Mouse (Mus musculus) thymus, postnatal 36 days (tissue): ENCODE data around the gene Hapln4.

Source experiments
- DNase-seq, 2 experiments: peaks; one replicate each; pipeline ENCODE4 v3.0.0; 2022; ENCODE audit warnings: mixed read lengths in 2 of 2

Gene Hapln4

DNA sequence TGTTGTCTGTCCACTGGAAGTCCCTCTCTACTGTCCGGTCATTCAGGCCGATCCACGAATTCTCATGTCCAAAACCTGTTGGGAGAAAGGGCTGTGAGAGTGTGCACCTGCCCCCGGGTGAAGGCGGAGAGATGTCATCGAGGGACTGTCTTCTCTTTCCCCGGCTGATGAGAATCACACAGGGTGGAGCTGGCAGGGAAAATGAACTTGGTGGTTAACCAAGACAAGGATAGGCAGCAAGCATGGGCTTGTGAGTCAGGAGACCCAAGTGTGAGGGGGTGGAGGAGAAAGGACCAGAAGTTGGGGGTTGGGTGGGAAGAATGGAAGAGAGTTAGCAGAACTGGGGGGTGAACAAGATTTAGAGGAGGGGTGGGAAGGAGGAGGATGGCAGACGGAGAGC lies 17.0 kb downstream of the Hapln4 start:
- DNase-seq: no peak

DNA sequence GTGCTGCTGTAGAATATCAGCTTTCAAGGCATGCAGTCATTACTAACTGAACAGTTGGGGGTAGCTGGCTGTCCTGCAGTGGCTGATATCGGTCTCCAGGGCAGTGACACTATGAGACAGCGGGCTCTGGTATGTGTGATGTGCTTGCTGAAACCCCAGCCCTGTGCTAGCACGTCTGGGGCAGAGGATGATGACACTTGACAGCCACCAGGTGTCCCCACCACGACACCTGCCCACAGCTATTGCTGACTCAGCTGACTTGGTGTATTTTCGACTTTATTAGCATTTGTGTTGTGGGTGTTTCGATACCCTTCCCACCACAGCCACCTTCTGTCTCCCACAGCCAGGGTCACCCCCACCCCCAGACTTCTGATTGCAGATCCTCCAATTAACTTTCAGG lies 21.2 kb downstream of the Hapln4 start:
- DNase-seq: peak; percentile 51 to 60

DNA sequence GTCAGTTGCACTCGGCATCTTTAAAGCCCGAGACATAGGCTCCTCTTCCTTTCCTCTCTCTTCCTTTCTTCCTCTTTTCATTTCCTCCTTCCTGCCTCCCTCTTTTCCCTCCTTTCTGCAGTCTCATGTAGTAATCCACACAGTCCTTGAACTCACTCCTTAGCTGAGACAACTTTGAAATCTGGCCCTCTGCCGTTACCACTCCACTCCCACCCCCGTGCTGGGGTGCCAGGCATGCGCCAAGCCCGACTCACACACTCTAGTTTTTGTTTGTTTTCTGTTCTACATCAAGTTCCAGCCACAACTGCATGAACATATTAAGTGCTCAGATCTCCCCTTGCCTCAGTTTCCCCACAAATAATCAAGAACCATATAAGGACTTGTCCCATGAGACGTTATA lies 21.7 kb downstream of the Hapln4 start:
- no peak for DNase-seq

DNA sequence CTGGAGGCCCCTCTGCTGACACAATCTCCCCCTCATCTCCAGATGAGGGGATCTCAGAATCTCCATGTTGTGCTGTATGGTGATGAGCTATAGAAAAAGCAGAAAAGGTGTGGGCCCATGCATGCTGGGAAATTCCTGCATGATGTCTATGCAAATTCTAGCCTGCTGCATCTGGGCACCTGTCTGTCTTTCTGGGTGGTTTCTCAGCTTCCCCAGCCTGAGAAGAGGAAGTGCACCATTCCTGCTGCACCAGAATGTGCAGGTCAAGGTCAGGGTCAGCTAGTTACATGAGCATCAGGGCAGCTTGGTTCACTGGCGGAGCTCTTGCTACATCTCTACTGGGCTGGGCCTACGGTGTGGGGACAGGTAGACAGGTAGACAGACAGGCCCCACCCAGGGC lies 27.2 kb downstream of the Hapln4 start:
- DNase-seq: no peak

DNA sequence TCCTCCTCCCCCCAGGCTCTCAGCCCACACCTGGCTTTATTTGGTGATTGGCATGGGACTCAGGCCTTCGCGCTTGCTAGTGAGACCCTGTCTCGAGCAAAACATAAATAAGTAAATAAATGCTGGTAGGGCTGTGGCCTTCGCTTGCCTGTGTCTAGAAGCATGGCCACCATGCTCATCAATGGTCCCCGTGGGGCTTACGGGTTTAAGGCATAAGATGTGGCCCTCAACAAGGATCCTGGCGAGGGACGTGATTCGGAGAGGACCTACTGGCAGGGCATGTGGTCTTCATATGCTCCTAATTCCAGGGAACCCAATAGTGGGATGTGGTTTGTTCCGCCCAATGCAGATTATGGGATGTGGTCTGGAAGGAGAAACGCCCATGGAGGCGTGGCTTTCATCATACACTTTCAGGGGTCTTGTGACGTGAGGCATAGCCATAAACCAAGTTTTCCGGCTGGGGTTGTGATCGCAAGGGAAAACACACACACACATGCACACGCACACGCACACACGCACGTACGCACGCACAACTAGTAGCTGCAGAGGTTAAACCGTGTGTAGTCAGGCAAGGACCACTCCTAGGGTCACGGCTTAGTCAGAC lies 28.0 kb downstream of the Hapln4 start:
- DNase-seq: no peak

DNA sequence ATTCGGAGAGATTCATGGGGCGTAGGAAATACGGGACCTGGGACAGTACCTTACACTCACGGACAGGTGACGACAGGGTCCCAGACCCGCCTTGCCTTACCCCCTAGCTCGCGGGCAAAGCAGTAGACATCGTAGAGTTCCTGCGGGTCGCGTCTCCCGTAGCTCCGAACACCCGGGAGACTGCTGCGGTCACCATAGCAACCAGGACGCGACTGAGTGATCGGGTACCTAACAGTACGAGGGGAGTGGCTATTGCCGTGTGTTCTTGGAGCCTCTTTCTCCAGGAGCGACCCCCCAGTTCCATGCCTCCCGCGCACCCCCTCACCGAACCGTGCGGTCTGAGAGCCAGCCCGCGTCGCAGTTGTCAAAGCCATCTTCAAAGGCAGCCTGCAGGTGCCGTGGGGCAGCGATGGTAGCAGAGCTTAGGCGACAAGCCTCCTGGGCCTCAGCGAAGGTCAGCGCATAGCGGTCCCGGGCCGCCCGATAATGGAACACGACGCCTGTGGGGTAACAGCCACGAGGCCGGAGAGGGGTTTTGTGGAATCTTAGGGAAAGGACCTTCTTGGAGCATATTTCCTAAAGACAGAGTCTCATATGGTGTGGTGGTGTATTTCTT lies 29.3 kb downstream of the Hapln4 start:
- DNase-seq: no peak

DNA sequence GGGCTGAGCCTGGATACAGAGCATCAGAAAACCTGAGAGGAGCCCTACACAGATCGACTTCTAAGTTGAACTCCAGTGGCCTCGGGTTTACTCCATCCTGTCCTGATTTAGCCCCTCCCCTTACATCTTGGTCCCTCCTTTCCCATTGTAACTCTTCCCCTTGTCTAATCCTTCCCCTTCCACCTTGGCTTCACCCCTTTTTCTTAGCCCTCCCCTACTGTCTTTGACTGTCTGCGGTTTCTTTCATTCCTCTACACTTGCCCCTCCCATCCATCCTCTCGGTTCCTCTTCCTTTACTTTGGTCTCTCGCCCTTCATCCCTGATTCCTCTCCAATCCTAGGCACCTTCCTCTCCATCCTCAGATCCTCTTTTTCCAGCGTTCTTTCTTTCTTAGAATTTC lies 31.2 kb downstream of the Hapln4 start:
- DNase-seq: no peak

DNA sequence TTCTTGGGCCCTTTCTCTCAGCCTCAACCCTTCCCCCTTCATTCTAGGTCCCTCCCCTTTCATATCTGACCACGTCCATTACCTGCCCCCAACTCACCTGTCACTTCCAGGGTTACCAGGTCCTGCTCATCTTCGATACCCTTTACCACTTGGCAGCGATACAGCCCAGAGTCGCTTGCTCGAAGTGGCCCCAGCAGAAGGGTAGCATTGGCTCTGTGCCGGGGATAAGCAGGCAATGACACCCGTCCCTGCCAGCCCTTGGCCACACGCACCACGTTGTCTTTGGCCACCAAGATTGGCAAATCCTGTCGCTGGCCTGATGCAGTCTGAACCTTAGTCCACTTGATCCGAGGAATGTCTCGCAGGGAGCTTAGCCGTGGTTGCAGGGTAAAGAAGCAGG lies 31.6 kb downstream of the Hapln4 start:
- DNase-seq: no peak

DNA sequence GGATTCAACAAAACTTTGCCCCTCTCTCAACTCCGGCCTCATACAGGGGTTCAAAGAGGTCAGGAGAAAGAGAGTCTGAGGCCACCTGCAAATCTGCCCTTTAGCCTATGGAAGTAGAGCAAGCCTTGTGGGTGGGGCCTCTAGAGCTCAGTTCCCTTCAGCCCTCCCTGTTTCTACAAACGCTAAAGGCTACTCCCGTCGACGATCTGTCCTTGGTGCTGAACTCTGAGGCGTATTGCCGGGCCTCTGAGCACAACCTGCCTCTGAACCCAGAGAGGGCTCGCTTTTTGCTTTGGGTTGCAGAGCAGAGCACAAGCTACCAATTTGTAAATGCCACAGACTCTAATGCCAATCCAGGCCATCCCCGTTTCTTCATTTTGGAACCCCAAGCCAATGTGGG lies 34.4 kb downstream of the Hapln4 start:
- DNase-seq: no peak

DNA sequence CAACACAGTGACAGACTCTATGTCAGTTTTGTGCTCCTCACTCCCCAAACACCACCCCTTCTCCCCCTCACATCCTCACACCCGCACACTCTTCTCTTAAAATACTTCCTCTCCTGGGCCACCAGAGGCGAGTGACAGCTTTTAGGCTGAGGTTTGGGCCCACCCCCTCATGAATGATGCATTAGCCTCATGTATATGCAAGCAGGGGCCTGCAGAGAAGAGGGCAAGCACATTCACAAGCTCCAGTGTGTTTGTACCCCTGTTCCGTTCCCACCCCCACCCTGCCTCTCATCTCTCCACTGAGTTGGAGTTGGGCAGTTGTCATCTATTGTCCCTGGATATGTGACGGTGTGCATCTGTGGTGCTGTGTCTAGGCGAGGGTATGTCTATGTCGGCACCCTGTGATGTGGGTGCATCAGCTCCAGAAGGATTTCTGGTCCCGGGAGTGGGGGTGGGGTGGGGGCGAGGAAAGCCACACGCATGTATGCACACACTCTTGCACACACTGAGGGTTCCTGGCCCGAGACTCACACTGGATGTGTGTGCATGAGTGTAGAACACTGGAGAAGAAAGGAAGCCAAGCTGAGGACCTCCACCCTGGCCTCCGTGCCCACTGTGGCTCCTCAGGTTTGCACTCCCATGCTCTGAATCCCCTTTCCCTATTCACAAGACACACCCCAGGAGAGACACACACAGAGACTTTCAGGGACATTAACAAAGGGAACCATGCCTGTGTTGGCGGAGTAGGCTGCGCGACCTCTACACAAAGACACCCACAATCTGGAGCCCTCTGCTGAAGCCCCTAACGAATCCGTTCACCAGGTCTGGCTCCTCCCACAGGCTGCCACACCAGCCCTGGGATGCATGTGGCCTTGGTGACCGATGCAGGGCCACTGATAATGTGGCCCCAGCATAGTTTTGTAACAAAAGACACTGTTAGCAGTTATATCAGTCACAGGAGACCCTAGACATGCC lies 35.8 kb downstream of the Hapln4 start:
- DNase-seq: no peak

DNA sequence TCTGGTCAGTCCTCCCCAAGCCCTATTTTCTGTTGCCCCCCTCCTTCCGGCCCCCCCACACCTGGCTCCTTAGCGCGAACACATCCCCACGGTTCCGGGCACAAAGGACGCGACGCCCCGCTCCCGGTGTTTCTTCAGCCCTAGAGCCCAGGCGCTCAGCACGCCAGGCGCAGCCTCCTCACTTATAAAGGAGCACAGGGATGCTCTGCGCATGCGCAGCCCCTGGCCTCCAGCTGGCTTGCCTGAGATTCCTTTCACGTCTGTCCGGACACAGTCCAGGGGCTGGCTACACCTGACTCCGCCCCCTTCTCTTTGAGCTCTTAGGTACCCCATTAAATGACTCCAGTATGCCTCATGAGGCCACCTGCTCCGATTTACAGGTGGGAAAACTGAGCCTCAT lies 37.4 kb downstream of the Hapln4 start, which contains the start of gene Ncan:
TSS of gene Ncan (minus strand) at position 207 of the 400 bp plus-strand sequence.
- peak; percentile 24 to 37 for DNase-seq

DNA sequence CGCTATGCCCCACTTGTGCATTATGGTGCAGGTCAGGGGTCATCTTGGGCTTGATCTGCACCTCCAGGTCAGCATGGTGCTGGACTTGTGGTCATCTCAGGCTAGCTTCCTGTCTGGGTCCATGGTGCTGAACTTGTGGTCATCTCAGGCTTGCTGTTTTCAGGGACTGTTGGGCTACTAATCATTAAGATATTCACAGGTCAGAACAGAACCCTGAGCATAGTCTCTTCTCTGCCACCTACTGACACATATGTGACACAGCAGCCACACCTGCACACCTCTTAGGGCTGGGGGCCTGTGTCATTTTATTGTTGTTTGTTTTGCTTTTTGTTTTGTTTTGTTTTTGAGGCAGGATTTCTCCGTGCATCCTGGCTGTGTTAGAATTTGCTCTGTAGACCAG lies 39.6 kb downstream of the Hapln4 start:
- peak in 1 of 2 experiments; percentile 18 for DNase-seq

DNA sequence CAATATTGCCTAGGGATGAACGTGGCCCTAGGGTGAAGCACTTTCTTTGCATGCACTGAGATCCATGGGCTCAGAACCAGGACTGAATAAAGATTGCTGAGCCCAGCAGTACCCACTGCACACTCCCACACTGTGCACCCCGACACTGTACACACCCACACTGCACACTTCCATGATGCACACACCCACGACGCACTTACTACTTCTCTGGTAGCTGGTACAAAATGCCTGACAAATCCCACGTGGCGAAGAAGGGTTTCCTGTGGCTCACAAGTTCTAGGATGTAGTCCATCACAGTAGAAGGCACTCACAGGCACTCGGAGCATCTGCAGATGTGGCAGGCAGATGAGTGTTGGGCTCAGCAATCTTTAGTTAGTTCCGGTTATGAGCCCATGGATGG lies 41.7 kb downstream of the Hapln4 start:
- no peak for DNase-seq

DNA sequence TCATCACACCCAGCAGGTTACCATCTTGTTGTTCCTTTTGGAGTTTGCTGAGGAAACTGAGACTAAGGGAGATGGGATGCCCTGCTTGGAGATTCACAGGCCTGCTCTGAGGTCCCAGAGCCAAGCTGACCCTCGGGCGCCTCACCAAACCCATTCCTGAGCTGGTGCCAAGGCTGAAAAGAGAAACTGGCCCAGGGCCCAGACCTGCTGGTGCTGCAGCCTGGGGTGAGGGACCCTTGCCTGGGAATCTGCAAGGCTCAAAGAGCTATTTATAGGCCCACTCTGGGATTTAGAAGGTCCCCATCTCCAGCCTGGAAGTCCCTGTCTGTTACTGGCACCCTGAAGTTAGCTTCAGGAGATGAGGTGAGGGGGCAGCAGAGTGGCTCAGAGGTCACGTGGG lies 45.2 kb downstream of the Hapln4 start:
- DNase-seq: no peak

DNA sequence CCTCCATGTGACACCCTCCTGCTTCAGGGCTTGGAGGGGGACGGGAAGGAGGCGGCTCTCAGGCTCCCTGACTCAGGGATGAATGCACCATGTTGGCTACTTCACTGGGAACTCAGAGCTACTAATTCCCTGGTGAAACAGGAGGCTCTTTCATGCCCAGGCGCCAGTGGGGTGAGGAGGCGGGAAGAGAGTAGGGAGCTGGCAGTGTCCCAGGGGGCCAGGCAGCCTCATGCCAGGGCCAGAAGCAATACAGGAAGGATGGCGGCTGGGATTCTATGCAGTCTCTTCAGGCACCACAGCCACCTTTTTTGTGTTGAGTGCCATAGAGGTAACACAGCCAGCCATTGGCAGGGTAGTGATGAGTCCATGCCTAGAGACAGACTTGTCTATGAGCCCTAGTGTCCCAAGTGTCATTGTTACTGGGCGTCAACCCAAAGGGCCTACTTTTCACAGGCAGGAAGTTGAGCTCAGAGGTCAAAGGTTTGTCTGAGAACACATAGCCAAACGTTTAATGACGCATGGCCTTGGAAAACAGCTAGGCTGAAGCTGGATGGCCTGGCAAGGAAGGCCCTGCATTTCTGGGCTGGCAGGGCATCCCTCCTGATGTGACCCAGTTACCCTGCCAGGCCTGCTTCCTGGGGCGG lies 46.2 kb downstream of the Hapln4 start:
- DNase-seq: no peak

DNA sequence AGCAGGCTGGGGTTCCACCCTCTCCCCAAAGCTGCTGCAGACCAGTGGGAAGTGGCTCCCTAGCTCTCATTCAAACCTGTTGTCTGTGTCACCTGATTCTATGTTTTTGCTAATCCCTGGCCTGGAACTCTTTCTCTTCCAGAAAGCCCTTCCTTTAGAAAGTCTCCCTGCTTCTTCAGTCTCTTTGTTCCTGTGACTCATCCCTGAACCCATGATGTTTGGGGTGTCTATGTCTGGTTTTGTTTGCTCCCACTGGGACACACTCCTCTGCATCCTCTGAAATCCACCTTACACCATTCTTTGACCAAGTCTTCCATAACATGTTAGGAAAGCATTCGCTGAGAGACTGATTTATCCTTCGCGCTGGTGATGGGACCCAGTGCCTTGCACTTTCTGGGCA lies 46.8 kb downstream of the Hapln4 start:
- DNase-seq: no peak

DNA sequence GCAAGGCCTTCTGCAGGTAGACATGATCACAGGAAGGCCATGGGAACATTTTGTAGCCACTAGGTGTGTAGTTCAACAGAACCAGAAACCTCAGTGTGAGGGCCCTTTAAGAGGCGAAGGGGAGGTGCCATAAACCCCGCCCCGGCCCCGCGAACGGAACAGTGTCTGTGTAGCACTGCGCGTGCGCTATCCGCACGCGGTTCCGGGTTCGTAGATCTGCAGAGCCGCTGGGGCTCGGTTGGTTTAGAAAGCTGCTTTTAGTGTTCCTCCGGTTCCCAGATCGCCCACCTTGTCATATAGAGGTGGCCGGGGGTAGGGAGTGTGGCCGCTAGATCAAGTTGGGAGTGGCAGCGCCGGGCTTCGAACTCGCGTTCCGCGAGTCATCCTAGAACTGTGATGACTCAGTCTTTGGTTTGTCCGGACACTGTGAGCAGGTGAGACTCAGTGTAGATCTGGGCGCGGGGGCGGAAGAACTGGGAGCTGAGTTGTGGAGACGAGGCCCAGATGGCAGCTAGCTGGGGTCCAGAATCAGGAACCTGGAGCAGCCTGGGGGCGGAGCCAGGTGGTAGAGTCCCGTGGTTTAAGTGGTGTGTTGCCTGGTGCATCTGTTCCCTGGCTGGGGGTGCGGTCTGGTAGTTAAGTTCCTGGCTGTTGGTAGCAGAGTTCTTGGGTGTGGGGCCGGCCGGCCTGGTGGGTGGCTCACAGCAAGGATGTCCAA lies 48.1 kb downstream of the Hapln4 start, which contains the start of gene Nr2c2ap:
TSS of gene Nr2c2ap (plus strand) at position 168 of the 718 bp plus-strand sequence.
- DNase-seq: peak; percentile 84 to 85

DNA sequence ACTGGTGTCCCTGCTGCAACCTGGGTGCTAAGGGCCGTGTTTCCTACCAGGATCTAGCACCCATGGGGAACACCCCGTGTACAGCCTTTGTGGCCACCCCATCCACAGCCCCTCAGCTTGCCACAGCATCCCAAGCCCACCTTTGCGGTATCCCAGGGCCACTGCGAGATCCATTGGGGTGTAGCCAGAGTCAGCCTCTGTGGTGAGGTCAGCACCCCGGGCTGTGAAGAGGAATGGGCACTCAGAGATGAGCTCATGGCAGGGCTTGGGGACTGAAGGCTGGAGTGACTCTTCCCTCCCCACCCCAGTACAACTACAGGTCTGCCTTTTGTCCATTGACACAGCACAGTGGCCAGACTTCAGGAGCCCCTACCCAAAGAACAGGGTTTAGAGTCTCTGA lies 50.8 kb downstream of the Hapln4 start:
- no peak for DNase-seq

DNA sequence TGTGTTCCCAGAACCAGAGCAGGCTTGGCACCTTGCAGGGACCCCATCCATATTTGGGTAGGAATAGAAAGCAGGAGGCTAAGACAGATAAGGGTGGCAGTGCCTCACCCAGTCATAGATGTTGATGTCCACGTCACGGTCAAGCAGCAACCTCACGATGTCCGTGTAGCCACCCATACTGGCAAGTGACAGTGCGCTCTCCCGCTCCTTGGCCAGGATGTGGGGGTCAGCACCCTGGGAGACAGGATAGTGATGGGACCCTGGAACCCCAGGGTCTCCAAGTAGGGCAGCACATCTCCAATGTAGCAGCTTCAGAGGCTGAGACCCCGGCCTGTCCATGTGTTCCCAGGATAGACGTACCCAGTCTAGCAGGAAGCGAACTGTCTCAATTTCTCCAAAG lies 51.7 kb downstream of the Hapln4 start:
- DNase-seq: no peak

DNA sequence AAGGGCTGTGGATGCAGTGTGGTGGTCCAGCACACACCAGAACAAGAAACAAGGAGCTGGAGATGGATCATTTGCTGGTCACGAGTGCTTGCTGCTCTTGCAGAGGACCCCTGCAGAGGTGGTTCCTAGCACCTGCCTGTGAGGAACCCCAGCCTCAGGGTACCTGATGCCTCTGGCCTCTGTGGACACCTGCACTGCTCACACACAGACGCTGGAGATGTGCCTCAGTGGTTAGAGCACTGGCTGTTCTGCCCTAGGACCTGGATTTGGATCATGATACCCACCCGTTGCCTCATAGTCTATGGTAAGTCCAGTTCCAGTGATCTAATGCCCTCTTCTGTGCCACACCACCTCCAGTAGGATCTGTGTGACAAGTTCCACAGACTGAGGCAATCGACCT lies 53.3 kb downstream of the Hapln4 start:
- no peak for DNase-seq

DNA sequence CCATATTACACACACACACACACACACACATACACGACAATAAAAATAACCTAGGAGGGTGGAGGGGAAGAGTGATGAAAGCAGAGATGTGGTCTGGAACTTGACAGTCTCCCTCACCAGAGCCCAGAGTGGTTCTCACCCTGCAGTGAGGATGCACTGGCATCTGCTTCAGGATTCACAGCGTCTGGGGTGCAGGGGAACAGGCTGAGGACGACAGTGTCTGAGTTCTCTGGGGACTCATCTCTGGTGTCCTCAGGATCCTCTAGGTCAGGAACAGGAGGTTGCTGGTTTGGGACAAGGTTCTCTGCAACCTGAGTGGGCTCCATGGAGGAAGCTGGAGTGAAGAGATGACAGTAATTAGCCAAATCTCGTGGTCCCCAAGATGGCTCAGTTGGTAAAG lies 54.6 kb downstream of the Hapln4 start:
- no peak for DNase-seq

DNA sequence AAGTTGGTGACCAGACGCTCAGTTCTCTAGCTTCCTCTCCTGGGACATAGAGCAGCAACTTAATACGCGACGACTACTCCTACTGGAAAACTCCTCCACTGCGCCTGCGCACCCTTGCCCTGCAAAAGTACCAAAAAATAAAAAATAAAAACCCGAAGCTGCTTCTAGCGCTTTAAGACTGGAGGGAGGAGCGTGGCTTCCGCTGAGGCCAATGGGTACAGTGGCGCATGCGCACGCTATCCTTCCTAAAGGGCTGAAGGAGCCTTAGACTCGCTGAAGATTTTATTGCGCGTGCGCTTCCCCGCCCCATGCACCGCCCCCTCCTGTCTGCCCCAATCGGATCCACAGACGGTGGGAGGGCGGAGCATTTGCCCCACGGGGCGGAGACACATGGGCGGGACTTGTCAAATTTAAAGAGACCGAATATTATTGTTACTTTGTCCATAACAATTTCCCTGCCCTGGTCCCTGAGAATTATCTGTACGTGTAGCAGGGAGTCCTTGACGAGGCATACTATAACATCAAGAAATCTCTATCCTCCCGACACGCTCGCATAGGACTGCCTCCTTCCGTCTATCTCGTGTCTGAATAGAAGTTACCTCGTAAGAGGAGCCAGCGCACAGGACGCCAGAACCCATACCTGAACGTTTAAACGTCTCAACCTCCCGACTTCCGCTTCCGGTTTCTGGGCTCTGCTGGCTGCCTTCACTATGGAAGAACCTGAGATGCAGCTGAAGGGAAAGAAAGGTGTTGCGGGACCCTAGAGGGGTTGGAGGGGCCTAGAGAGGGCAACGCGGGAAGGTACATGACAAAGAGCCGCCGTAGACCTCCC lies 56.0 kb downstream of the Hapln4 start, which contains the start of the genes Rfxank, Borcs8 and Mef2b:
TSS of gene Rfxank (minus strand) at position 129 of the 832 bp plus-strand sequence.
TSS of gene Borcs8 (plus strand) at position 474 of the 832 bp plus-strand sequence.
TSS of gene Mef2b (plus strand) at position 686 of the 832 bp plus-strand sequence.
- DNase-seq: peak; percentile 99
